Mouse (Mus musculus) heart, adult 2 months (tissue): ENCODE data around the gene Sdcbp2.
"Not testable (repeated sequence)": the region's sequence is repeated elsewhere in the genome, so short reads cannot be mapped to it uniquely, and the experiment has no call there.

Experiments
- CTCF ChIP-seq: fragments of 200-600 bp; IDR thresholded peaks from 2 replicates; pipeline ENCODE4 v1.8.1; 2022; ENCODE audit warnings: antibody characterized with exemption, mild to moderate bottlenecking, moderate library complexity
- EP300 ChIP-seq: fragments of 200-500 bp; IDR thresholded peaks from 2 replicates; pipeline ENCODE4 v1.6.1; 2011; ENCODE audit warnings: low read depth, low read length, control low read depth; ENCODE audit not compliant: insufficient read depth
- POLR2A ChIP-seq: fragments of 200-500 bp; IDR thresholded peaks from 2 replicates; pipeline ENCODE4 v1.6.1; 2011; ENCODE audit warnings: mild to moderate bottlenecking, low read depth, low read length, control low read depth; ENCODE audit not compliant: insufficient read depth

DNA sequence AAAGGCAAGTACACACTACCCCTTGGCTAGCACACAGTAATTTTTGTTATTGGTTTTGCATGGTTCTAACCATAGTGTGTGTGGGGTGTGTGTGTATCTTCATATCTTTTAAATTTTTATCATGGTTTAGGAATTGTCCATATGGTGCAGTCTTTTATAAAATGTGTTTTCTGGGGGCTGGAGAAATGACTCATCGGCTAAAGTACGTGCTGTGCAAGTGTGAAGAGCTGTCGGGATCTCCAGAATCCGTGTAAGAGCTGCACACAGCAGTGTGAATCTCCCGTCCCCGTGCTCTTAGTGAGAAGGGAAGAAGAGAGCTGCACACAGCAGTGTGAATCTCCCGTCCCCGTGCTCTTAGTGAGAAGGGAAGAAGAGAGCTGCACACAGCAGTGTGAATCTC, 43.4 kb downstream of the Sdcbp2 start:
- TF ChIP-seq POLR2A, CTCF, EP300: not testable (repeated sequence)
